Mouse (Mus musculus): ENCODE data around the gene Ndufv1. TPM values are rescaled to one million over a fixed set of nuclear protein-coding genes. Genes with fewer than 3 reads are reported as not detected.
"Not testable (repeated sequence)": the region's sequence is repeated elsewhere in the genome, so short reads cannot be mapped to it uniquely, and the experiment has no call there.

The Ndufv1 gene
- total RNA-seq, 4 experiments from 2014 or later, result 235 to 340 (median 280) TPM

DNA sequence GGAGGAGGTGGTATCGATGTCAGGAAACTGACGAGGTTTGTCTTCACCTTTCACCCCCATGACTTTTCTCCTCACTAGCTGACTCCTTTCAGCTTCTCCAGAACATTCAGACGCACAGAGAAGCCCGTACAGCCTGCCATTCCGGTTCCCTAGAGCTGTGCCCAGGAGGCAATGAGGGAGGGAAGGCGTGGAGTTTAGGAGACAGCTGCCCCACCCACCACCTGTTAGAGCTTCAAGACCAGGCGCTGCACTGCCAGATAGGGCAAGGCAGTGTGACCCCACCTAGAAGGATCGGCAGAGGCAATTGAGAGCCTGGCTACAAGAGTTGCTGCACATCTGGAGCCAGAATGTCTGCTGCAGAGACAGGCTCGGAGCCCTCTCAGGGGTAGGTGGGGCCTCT is 40.4 kb downstream of the Ndufv1 start, which contains the start of gene Aldh3b2:
Gene Aldh3b2, plus strand, starts transcription at position 100 of the 400 bp plus-strand sequence.
- DNase-seq, result no peak

DNA sequence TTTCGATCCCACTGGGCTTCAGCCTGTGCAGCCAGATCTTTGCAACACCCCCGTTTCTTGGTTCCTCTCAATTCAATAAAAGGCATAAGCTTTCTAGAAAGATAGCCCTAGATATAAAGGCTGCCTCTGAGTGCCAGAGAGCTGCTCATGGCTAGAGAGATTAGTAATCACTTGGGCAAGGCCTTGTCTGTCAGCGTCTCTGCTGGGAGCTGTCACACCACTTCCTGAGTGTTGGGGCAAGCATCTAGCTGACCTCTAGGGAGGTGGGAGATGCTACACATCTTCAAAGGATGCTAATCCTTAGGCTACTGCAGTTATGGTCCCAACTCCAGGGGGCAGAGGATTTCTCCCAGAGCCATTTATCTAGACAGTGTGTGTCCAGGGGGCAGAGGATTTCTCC is 45.3 kb downstream of the Ndufv1 start:
- DNase-seq, result no peak

DNA sequence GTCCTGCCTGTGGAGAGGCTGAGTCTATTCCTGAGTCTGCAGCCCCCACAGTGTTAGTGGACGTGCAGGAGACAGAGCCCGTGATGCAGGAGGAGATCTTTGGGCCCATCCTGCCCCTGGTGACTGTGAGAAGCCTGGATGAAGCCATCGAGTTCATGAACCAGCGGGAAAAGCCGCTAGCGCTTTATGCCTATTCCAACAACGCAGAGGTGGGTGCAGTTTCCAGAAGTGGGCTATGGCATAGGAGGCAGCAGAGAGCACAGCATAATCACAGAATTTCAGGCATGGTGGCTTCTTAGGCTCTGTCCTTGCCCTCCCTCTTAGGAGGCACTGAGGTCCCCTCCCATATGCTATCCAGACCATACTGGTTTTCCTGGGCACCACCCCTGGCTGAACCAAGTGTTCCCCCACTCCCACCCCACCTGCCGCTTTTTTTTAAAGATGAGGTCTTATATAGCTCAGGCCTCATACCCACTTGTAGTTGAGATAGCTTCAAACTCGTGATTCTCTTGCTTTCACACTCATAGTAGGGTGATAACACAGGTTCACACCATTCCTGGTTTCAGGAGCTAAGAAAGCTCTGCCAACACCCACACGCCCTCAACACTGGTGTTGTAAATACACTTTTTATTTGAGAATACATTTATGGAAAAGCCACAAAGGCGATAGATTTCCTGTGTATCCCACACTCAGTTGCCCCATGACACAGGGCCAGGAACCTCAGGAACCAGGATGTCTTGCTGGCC is 46.1 kb downstream of the Ndufv1 start:
- DNase-seq, result no peak

DNA sequence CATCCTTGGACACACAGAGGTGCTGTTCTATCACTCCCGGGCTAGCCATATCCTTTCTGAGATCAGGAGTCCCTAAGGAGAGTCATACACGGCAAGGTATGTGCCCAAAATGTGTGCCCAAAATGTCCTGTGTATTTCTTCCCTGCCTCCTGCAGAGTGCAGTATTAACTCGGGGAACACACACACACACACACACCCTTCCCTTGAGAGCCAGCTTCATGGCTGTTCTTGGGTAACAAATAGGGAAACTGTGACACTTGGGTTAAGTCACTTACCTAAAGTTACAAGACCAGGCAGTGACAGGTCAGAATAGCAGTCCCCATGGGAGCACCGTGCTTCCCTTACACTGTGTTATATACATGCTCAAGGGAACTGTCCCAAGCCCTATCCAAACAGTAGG is 48.6 kb downstream of the Ndufv1 start:
- no peak for DNase-seq

DNA sequence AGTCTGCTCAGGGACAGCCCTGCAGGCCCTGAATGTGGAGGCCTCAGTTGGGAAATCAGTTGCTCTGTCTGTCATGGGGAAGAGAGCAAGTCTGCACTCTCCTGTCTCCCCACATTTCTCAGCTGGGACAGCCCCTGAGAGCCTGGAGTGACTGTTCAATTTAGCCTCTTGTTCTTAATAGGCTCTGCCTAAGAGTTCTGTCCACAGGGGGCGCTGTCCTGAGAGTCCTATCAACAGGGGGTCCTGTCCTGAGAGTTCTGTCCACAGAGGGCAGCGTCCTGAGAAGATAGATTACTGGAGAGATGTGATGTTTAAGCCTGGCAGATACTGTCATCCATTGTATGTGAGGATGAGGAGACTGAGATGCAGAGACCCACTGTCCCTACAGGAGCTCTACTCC is 50.1 kb downstream of the Ndufv1 start:
- DNase-seq, result no peak

DNA sequence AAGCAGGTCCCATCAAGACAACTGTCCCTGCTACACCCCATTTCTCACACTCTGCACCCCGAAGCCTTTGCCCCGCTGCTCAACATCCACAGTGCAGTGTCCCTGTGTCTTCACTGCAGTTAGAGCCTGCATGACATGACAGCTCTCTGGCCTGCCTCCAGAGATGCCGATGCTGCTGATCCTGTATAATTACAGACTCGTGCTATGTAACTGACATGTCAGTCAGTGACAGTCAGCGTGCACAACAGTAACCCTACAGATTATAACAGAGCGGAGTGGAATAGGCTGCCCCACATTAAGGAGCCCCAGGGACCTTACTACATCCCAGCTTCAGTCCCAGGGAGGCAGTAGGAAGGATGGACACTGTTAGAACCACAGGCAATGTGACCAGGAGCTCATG is 50.8 kb downstream of the Ndufv1 start:
- DNase-seq, result not testable (repeated sequence)

DNA sequence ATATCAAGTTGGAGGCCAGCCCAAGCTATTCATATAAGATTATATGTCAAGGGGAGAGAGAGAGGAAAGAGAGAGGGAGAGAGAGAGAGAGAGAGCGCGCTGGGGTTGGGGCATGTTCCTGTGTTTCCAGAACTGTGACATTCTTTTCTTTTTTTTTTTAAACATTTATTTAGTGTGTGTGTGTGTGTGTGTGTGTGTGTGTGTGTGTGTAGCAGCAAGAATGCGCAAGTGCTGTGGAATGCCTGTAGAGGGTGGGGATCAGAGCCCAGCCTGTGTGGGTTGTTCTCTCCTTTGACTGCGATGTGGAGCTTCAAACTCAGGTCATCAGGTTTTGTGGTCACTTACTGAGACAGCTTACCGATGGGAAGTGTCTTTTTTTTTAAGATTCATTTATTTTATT is 52.4 kb downstream of the Ndufv1 start:
- no peak for DNase-seq

DNA sequence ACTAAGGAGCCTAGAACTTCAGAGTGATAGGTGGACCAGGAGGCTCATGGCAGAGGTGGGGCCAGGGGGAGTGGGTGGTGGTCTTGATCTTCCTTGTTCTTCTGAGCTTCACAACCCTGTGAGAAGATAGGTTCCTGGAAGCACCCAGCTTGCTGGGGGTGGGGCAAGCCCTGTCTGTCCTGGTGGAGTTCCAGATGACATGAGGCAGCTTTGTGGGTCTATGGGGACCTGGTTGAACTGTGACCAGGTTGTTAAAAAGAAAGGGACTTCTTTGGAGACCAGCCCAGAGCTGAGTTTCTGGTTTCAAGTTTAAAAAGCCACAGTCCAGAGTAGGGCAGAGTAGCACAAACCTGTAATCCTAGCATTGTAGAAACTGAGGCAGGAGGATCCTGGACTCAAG is 53.6 kb downstream of the Ndufv1 start:
- DNase-seq, result no peak

DNA sequence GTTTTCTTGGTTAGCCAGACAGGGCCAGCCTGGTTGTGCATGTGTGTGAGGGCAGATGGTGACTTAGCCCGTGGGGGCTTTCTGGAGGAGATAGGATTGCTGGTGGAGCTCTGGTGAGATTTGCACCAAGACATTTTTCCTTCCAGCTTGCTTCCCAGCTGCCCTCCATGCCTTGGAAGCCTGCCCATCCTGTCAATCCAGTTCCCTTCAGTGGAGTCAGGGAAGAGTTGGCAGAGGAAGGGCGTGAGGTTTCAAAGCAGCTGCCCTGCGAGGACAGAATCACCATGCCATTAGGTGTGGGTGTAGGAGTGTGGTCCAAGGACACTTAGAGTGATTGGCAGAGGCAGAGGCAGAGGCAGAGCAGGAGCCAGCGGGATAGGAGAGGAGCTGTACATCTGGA is 54.1 kb downstream of the Ndufv1 start, which contains the start of gene Aldh3b3:
Gene Aldh3b3, plus strand, starts transcription at position 176 of the 400 bp plus-strand sequence.
- DNase-seq, result no peak

Other genes with a start within 250 kb of the Ndufv1 start
- gene Kmt5b, start 245.4 kb downstream of the Ndufv1 start, total RNA-seq (2022), result 10 to 100 TPM; 46.7 to 80.0 (median 62.7) TPM
- 100 to 1,000 TPM in 1 of 4 experiments, 10 to 100 TPM in 3; 69.8 to 329 (median 93.5) TPM for gene Chka, start 161.0 kb downstream of the Ndufv1 start, total RNA-seq (2022)
- 100 to 1,000 TPM in 2 of 4 experiments, 10 to 100 TPM in 2; 55.6 to 133 (median 95.0) TPM for gene Tcirg1, start 105.7 kb downstream of the Ndufv1 start, total RNA-seq (2022)
- gene Ndufs8, start 100.0 kb downstream of the Ndufv1 start, total RNA-seq (2022), result 100 to 1,000 TPM; 241 to 358 (median 291) TPM
- gene Aldh3b1, start 83.0 kb downstream of the Ndufv1 start, total RNA-seq (2022), result 100 to 1,000 TPM in 2 of 4 experiments, 10 to 100 TPM in 2; 35.5 to 262 (median 145) TPM
- 10 to 100 TPM; 69.4 to 85.5 (median 71.5) TPM for gene Unc93b1, start 77.6 kb downstream of the Ndufv1 start, total RNA-seq (2022)
- gene Aldh3b3, start 54.2 kb downstream of the Ndufv1 start, total RNA-seq (2022), result 1 to 10 TPM in 2 of 4 experiments, under 1 TPM in 2; 0.11 to 1.5 (median 0.88) TPM
- gene Aldh3b2, start 40.5 kb downstream of the Ndufv1 start, total RNA-seq (2022), result 10 to 100 TPM in 2 of 4 experiments, 1 to 10 TPM in 2; 4.5 to 15.8 (median 9.7) TPM
- 10 to 100 TPM; 17.9 to 37.7 (median 23.4) TPM for gene Acy3, start 26.2 kb downstream of the Ndufv1 start, total RNA-seq (2022)
- gene Tbx10, start 20.1 kb downstream of the Ndufv1 start, total RNA-seq (2022), result not detected
- gene Nudt8, start 12.2 kb downstream of the Ndufv1 start, total RNA-seq (2022), result 10 to 100 TPM; 22.8 to 27.3 (median 24.7) TPM
- 1 to 10 TPM in 3 of 4 experiments, under 1 TPM in 1; 0.61 to 1.7 (median 1.3) TPM for gene Gm49405, start 12.2 kb downstream of the Ndufv1 start, total RNA-seq (2022)
- 1 to 10 TPM; 1.5 to 2.5 (median 1.7) TPM for gene Doc2g, start 9.5 kb downstream of the Ndufv1 start, total RNA-seq (2022)
- gene Gstp1, start 25.2 kb upstream of the Ndufv1 start, total RNA-seq (2022), result 100 to 1,000 TPM; 366 to 409 (median 394) TPM
- gene Gstp2, start 33.2 kb upstream of the Ndufv1 start, total RNA-seq (2022), result 10 to 100 TPM; 45.4 to 79.1 (median 67.8) TPM
- gene Gstp3, start 46.8 kb upstream of the Ndufv1 start, total RNA-seq (2022), result 1 to 10 TPM in 1 of 4 experiments, under 1 TPM in 3; 0.56 to 1.1 (median 0.77) TPM
- not detected for gene Cabp2, start 68.8 kb upstream of the Ndufv1 start, total RNA-seq (2022)
- 100 to 1,000 TPM; 100 to 146 (median 129) TPM for gene Cdk2ap2, start 84.4 kb upstream of the Ndufv1 start, total RNA-seq (2022)
- gene Pitpnm1, start 87.2 kb upstream of the Ndufv1 start, total RNA-seq (2022), result 100 to 1,000 TPM in 1 of 4 experiments, 10 to 100 TPM in 3; 57.1 to 119 (median 84.1) TPM
- gene Aip, start 113.1 kb upstream of the Ndufv1 start, total RNA-seq (2022), result 100 to 1,000 TPM; 129 to 143 (median 134) TPM
- gene Gpr152, start 127.0 kb upstream of the Ndufv1 start, total RNA-seq (2022), result under 1 TPM in 2 of 4 experiments, not detected in 2; 0.06 to 0.08 TPM
- under 1 TPM; 0.23 to 0.59 (median 0.39) TPM for gene Cabp4, start 131.2 kb upstream of the Ndufv1 start, total RNA-seq (2022)
- gene Coro1b, start 135.8 kb upstream of the Ndufv1 start, total RNA-seq (2022), result 100 to 1,000 TPM; 174 to 210 (median 184) TPM
- gene Ptprcap, start 140.8 kb upstream of the Ndufv1 start, total RNA-seq (2022), result 1 to 10 TPM; 2.2 to 4.4 (median 3.4) TPM
- gene Rps6kb2, start 150.5 kb upstream of the Ndufv1 start, total RNA-seq (2022), result 10 to 100 TPM; 29.2 to 53.0 (median 46.7) TPM
- 1 to 10 TPM; 3.6 to 6.8 (median 5.2) TPM for gene Carns1, start 162.7 kb upstream of the Ndufv1 start, total RNA-seq (2022)
- gene Tbc1d10c, start 178.5 kb upstream of the Ndufv1 start, total RNA-seq (2022), result 1 to 10 TPM; 1.6 to 2.8 (median 1.9) TPM
- gene Ppp1ca, start 179.3 kb upstream of the Ndufv1 start, total RNA-seq (2022), result 100 to 1,000 TPM; 371 to 396 (median 387) TPM
- gene Rad9a, start 188.9 kb upstream of the Ndufv1 start, total RNA-seq (2022), result 10 to 100 TPM in 3 of 4 experiments, 1 to 10 TPM in 1; 8.7 to 14.3 (median 11.9) TPM
- 10 to 100 TPM in 1 of 4 experiments, 1 to 10 TPM in 3; 4.5 to 14.4 (median 7.6) TPM for gene Clcf1, start 201.4 kb upstream of the Ndufv1 start, total RNA-seq (2022)
- gene AC109138.7, start 201.6 kb upstream of the Ndufv1 start, total RNA-seq (2022), result not detected
- 10 to 100 TPM; 39.0 to 53.5 (median 52.4) TPM for gene Pold4, start 219.1 kb upstream of the Ndufv1 start, total RNA-seq (2022)

Data from adrenal gland, adult 8-10 months (tissue).